Mouse (Mus musculus) kidney, adult 9 months (tissue): ENCODE measurements around the gene Rab3gap1.
A peak's percentile ranks its signal among the peaks of the same experiment; 100 is the strongest.

Experiments used
- DNase-seq: peaks from one replicate; pipeline ENCODE4 v3.0.0; 2022

The Rab3gap1 gene

DNA sequence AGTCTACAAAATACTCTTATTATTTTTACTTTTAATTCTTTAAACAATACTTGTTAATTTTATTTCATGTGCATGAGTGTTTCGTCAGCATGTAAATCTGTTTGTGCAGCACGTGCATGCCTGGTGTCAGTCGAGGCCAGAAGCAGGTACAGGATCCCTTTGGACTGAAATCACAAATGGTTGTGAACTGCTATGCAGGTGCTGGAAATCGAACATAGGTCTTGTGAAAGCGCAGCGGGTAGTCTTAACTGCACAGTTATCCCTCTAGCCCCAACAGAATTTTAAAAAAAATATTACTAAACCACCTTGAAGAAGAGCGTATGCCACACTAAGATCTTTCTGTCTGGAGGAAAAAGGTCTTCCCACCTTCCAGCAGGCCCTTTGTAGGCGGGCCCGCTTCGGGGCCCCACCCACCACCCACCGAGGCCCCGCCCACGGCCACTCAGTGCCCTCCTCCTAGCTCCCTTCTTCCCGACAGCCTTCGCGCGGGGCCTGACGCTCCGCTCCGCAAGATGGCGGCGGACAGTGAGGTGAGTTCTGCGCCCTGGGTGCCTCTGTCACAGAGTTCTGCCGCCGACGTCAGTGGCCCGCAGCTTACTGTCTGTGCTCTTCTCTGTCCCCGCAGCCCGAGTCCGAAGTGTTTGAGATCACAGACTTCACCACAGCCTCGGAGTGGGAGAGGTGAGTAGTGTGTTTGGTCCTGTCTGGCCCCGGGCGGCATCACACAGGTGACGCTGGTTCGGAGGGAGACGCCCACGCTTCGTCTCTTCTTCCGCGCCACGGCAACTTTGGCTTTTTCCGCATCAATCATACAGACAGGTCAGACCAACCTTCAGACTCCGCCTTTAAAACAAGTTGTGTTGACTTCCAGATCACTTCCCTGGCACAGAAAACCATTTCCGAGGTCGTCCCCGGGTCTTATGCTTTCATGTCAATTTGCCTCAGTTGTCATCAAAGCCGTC, at the start of gene Rab3gap1:
TSS of gene Rab3gap1 (plus strand) at position 474 of the 962 bp plus-strand sequence.
- DNase-seq = peak; percentile 92

DNA sequence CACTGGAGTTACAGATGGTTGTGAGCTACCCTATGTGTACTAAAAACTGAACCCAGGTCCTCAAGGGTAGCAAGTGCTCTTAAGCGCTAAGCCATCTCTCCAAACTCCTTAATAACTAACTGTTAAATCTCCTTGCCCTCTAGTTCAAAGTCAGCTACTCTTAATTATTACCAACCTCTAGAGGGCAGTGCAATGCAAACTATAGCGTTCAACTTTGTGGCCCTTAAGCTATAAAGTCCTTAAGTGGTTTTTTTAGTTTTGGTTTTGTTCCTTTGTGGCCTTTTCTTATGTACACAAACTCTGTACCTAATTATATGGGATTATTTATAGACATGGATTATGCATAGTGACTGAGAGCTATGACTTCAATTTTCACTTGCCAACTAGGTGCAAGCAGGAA, 41.2 kb upstream of the Rab3gap1 start:
- DNase-seq = peak; percentile 78

DNA sequence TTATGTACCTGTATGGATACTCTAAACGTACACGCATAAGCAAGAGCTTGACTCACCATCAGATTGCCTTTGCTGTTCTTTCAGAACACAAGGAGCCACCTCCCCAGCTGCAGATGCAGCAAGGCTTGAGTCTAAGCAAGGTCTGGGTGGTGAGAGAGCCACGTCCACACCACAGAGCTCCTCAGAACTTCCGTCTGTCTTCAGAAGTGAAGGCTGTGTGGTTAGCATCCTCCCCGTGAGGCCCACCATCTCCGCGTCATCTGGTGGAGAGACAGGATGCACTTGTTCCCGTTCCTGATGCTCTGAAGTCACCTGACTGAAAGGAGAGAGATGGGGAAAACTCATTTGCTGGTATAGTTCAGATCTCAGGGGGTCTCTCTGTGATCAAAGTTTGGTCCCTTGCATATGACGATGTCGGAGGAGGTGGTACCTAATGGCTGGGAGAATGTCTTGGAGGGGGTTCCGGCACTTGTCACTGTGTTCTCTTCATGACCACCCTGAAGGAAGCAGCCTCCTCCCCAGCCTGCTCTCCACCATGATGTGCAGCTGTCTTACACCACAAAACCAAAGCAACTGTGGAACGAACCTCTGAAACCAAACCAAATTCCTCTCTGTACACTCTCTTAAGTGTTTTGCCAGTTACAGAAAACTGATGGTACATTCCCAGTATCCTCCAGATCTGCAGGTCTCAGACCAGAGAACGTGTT, 38.2 kb upstream of the Rab3gap1 start:
- no peak for DNase-seq

DNA sequence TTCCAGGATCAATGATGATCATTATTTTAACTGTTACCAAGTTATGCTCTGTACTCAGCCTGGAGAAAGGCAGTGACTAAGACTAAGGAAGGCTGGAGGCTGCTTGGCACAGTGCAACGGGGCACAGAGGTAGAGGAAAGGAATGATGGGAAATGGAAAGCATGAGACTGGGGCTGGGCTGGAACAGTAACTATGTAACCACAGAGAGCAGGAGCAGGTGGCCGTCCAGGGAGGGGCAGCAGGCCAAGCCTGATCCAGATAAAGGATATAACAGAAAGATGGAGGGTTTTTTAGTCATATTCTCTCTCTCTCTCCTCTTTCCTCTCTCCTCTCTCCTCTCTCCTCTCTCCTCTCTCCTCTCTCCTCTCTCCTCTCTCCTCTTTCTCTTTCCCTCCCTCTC, 34.9 kb upstream of the Rab3gap1 start:
- DNase-seq = no peak

DNA sequence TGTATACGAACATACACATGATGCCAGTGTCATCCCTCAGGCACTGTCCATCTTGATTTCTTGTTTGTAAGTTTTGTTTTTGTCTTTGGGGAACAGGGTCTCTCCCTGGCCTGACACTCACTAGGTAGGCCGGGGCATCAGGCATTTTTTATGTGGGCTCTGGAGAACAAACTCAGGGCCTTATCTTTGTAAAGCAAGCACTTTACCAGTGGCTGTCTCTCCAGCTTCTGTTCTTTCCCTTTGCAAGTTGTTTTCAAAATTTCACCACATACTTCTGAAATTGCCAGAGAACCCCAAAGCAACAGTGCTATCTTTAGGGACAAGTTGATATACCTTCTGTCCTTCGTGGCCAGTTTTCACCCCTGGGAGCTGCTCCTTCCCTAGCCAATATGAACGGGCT, 34.4 kb upstream of the Rab3gap1 start:
- no peak for DNase-seq

DNA sequence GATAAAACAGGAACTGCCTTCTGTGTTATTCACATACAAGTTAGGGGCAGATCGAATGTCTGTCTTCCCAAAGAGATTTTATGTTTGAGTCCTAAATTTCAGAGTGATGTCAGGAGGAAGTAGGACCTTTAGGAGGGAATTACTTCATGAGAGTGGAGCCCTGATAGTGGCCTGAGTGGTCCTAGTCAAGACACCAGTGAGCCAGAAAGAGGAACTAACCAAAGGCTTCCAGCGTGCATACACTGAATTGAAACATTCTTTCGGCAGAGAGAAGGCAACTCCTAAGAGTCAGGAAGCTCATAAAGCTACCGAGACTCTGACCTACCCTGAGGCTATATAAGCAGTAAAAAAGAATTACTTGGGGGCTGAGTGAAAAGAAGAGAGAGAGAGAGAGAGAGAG, 32.0 kb upstream of the Rab3gap1 start:
- DNase-seq = no peak

DNA sequence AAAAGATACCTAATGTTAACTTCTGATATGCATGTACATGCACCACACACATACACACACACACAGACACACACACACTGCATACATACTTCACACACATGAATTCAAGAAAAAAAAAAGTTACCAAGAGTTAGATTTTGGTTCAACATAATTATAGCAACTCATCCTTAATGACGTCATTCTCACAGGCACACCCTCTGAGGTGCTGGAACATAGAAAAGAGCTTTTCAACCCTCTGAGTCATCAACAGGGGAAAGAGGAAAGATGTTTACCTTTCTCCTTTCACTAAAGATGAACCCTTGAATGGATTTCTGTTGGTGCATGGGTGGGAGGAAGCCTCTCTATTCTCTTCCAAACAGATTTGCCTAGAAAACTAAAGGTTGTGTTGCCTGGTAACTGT, 30.0 kb upstream of the Rab3gap1 start:
- no peak for DNase-seq

DNA sequence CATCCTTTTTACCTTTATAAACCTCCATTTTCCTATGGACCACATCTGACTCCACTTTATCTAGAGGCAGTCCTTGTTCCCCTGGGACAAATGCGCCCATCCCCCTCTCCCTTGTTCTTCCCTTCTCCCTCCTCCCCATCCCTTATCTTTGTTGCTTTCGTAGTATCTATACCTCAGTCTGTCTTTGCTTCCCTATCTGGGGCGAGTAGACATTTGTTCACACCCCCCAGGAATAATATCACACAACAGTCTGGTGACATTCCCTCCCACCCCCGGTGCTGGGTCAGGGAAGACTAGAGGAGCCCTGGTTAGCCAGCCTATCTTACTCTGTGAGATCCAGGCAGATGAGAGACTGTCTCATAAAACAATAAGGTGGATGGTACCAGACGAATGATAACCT, 23.1 kb upstream of the Rab3gap1 start:
- DNase-seq = no peak

DNA sequence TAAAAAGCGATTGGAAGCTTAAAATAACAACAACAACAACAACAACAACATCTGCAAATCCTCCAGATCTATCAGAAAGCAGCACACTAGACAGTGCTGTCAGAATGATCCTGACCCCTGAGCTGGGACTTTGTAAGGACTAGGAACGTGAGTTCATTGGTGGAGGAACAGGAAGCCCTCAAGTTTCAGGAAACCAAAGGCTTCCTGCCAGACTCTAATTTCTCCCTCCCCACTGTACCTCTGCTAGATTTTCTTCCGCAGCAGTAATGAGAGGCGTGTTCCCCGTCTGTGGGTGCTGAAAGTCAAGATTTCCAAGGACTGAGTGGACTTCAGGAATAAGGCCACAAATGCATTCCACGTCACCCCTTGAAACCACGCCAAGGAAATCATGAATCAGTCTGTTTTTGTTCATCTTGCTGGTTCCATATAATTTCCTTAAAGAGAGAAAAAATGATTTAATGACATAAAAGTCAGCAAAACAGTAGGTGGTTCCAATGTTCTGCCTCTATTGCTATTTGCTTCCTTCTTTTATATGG, 18.4 kb upstream of the Rab3gap1 start:
- DNase-seq = no peak

DNA sequence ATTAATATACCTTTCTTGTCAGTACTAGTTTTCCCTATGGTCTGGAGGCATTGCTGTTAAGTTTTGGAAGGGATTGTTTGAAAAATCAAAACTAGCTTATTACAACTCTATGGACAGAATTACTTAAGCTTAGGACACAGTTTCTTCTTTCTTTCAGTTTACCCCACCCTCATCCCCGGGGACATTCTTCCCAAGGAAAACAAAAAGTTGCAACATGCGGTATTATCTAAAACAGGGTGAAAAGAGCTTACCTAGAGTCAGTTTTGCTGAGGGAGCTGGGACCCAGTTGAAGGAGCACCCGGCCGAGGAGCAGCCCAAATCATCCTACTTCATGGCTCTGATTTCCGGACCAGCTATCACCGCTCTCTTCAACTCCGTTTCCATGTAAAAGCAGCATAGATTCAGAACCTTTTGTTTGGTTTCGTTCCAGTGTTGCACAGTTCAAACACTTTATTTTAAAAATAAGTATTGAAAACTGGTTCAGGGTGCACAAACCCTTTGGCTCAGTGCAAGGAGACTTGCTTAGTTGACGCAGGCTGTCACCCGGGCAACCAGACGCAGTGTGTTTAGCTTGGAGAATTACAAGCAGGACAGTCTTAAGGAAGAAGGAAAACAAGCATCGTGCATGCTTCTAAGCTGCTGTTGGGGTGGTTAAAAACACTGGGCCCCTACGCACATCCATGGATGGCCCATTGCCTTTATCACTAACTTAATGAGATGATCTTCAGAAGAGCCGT, 13.9 kb upstream of the Rab3gap1 start, which contains the start of gene Map3k19:
TSS of gene Map3k19 (minus strand) at position 546 of the 737 bp plus-strand sequence.
- DNase-seq = no peak

DNA sequence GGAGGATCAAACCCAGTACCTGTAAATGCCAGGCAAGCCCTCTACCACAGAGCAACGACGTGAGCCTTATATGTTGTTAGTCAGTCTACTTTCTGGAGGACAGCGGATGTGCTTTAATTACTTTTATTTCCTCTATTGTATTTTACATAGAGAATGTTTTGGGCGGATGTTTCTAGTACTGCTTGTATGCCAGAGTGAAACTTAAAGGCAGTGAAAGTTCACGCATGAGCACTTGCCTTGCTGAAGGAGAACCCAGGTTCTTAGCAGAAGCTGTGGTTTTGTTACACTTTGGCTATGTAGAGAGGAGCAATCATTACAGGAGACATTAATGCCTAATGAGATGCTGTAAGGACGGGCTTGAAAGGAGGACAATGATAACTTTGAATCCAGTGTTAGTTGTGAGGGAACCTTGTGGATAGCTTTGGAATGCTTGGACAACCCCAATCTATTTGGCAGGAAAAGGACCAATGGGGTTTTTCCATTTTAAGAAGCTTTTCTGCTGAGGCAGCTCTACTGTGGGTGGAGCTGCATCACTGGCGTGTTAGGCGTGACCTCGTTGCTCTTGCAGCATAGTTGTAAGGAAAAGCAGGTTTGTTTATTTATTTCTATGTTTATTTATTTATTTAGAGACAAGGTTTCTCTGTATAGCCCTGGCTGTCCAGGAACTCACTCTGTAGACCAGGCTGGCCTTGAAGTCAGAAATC, 9.5 kb upstream of the Rab3gap1 start:
- DNase-seq = no peak

DNA sequence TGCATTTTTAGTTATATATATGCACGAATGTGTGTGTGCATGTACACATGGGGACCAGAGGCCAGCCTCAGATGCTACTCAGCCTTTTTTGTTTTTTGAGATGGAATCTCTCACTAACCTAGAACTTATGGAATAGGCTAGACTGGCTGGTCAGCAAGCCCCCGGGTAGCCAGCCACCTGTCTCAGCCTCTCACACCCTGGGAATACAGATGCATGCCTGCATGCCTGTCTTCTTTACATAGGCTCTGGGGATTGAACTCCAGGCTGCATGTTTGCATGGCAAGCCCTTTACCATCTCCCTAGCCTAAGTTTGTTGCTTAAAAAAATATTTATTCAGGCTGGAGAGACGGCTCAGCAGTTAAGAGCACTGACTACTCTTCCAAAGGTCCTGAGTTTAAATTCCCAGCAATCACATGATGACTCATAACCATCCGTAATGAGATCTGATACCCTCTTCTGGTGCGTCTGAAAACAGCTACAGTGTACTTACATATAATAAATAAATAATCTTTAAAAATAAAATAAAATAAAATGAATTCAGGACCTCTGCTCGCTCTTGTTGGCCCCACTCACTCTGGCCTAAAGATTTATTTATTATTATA, 8.7 kb upstream of the Rab3gap1 start:
- no peak for DNase-seq

DNA sequence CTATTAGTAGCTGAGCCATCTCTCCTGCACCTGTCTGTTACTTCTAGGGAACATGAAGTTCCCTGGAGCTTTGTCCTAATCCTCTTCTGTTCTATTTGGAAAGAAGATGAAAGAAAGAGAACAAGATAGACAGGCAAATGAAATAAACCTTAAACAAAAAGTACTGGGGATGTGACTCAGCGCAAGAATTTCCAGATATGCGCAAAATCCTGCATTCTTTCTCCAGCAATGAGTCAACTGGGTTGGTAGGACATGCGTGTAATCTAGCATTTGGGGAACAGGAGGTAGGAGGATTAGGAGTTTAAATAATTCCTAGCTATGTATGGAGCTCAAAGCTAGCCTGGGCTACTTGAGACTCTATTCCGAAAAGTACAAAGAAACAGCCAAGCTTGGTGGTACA, 8.1 kb upstream of the Rab3gap1 start:
- DNase-seq = no peak

DNA sequence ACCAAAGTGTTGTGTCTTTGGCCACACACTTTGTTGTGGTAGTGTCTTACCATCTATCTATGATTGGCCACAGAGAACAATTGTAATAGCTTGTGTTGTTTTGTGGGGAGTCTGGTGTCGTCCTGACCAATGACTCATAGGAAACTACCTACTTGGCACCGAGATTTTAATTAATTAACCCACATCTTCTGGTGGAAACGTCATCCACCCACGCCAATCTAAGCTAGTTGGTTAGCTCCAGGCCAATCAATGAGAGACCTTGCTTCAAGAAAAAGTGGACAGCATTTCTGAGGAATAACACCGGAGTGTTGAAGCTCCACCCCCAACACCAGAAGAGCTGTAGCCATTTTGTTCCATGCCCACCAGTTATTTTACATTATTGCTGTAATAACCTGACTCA, 6.7 kb upstream of the Rab3gap1 start:
- DNase-seq = no peak

DNA sequence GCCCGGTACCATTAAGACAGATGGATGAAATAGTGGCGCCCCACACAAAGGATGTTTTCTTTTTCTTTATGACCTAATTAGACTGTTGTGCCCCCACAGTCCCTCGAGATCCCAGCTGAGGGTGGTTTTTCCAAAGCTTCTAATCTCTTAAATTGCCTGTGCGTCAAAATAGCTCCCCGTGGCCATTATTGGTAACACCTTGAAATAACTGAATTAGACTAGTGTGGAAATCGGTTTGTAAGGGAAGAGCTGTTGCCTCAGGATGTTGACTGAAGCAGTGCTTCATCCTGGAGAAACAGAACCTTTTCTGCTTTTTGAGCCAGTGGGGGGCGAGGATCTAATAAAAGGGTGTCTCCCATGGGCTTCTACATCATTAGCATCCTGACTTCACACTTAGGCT, 4.8 kb upstream of the Rab3gap1 start:
- no peak for DNase-seq

DNA sequence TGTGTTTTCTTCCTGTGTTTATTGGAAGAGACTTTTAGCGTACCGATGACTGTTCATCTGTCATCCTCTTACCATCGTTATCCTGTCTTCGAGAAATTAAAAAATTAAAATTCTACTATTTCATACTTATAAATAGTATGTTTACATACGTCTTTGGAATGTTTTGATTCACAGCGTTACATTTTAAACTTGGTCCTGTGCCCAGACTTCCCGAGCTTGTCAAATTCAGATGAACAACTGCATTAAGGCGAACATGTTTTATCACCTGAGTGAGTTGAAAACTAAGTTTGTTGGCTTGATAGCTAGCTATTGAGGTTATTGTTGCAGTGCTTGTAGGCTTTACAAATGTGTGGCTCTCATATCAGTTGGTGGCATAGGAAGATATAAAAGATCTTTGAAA, 703 bp downstream of the Rab3gap1 start:
- DNase-seq = peak; percentile 9

DNA sequence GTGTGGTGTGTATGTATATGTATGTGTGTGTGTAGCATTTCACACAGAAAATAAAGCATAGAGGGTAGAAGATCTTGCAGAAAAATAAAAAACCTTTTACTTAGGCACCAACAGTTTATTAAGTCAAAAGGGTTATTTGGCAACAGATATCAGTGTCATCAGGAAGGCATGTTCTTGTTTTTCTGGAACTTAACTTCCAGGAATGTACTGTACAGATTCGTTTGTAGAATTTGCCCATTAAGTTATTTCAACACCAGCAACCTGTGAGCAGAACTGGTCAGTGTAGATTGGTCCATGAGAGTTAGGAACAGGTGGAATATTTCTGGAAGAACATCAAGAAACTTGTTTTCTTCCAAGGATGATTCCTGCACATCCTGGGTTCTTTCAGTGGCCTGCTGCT, 30.8 kb downstream of the Rab3gap1 start:
- DNase-seq = no peak

DNA sequence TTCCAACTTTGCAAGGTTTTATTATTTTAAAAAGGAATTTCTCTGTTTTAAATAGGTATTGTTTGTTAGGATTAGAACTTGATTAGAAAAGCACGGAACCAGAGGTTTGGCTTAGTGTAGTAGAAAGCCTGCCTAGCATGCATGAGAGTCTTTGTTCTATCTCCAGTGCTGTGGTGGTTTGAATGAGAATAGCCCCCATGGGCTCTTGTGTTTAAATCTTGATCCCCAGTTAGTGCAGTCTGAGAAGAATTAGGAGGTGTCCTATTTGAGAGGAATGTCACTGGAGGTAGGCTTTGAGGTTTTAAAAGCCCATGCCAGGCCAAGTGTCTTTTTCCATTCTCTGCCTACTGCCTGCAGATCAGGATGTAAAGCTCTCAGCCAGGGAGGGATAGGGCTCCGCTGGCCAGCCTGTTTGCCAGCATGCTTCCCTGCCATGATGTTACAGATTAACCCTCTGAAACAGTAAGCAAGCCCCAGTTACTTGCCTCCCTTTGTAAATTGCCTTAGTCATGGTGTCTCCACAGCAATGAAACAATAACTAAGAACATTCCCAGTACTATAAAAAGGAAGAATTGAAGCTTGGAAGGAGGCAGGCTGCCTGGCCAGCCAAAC, 36.3 kb downstream of the Rab3gap1 start:
- peak; percentile 56 for DNase-seq

DNA sequence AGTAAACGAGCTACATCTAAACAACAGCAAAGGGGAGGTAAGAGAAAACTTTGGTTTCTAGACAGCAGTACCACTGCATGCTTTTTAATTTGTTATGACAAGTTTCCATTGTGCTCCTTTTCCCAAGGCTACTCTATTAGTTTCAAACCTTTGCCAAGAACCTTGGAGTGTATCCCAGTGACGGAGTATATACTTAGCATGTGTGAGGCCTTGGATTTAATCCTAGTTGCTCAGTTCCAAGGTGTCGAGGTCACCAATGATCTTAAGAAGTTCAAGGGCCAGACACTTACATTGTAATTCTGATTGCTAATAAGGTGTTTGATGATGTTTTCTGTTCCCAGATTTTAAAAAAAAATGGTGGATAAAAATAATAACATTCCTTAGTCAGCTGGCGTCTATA, 44.5 kb downstream of the Rab3gap1 start:
- DNase-seq = no peak

DNA sequence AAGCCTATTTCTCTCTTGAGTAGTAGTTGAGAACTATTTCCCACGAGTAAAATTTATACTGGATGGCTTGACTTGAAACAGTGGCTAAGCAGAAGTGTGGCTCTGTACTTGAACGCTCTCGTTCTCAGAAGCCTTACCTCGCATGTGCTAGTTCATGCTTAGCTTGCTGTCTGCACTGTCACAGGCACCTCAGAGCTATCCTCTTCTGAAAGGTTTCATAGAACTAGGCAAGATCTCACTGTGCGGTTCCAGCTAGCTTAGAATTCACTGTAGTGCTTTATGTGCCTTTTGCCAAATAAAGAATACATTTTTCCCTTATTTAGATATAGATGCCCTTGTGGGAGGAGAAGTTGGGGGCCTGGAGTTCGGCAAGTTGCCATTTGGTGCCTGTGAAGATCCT, 46.7 kb downstream of the Rab3gap1 start:
- DNase-seq = no peak

DNA sequence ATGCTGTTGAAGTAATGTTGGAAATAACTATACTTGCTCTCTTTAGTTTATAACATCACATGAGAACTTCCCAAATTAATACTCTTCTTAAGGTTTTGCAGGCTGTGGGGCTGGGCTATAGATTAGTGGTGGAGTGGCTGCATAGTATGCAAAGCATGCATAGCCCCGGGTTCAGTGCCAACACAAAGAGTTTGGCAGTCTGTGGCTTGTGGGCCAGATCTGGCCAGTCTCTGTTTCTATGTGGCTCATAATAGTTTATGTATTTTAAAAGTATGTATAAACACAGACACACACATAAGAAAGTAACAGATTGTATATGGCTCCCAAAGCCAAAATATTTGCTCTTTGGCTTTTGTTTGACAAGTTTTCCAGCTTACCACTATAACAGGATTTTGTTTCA, 47.2 kb downstream of the Rab3gap1 start:
- no peak for DNase-seq

DNA sequence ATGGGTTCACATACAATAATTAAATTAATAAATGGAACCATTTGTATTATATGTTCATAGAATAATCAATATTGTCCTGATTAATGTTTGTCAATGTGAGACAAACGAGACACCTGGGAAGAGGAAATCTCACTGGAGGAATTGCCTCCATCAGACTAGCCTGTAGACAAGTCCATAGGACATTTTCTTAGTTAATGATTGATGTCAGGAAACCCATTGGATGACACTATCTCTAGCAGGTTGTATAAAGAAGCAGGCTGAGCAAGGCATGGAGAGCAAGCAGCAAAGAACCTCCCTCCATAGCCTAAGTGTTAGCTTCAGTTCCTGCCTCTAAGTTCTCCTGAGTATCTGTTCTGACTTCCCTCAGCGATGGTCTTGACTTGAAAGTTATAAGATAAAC, 64.8 kb downstream of the Rab3gap1 start:
- DNase-seq = no peak
